In genomic region chr14:73253453-73254251, GRCm38 (mm10) we compare ENCODE assay signal across 10 mouse cellular contexts. TPM values are rescaled to one million over a fixed set of nuclear protein-coding genes. Genes with fewer than 3 reads are reported as not detected.
DNase-seq lines count a peak whose midpoint lies in the region; ATAC-seq and TF ChIP-seq lines count a peak whose summit lies in the region.
"Had no signal": no experiment of that assay in that cellular context is flagged by ENCODE, and none has a peak within 500 bp of the region (broad histone marks: within the 10 kb centered on the region; RNA-seq: fewer than 3 reads in every experiment).

No protein-coding gene starts in this region.

- TF ChIP-seq POLR2A in kidney, adult 2 months (IDR thresholded peaks at IDR 0.05; ENCODE audit: low read depth, low read length) = no peak

- no peak overlapping the region for H3K4me2 ChIP-seq in hindbrain, embryonic 11.5 days (replicated peaks; ENCODE audit: low read depth, low read length)
- no peak overlapping the region for H3K4me2 ChIP-seq in hindbrain, embryonic 12.5 days (replicated peaks)
- H3K4me2 ChIP-seq in midbrain, postnatal 0 days (ENCODE audit: low read depth, low read length, poor library complexity, severe bottlenecking) = no peak overlapping the region
- H3K4me2 ChIP-seq: embryonic facial prominence, embryonic 13.5 days; hindbrain, embryonic 14.5 days had no signal

- TF ChIP-seq CTCF in kidney, adult 2 months (conservative IDR thresholded peaks at IDR 0.05; ENCODE audit: insufficient read depth, insufficient read length, low read depth, low read length) = no peak
- TF ChIP-seq CTCF in midbrain, postnatal 0 days (IDR thresholded peaks at IDR 0.05) = no peak

- no peaks in the 10 kb centered on the region for H3K4me1 ChIP-seq in hindbrain, embryonic 11.5 days (replicated peaks; ENCODE audit: control insufficient read depth, insufficient read depth, low read length)
- peaks cover 5% of the 10 kb centered on the region; the same call in 1 of the 2 replicates for H3K4me1 ChIP-seq in hindbrain, embryonic 12.5 days
- H3K4me1 ChIP-seq in kidney, adult 2 months (ENCODE audit: control insufficient read depth, insufficient read depth, low read length) = peaks cover 13% of the 10 kb centered on the region
- H3K4me1 ChIP-seq in midbrain, postnatal 0 days (ENCODE audit: insufficient read depth, low read length) = no peaks in the 10 kb centered on the region

- whole genome bisulfite sequencing in hindbrain, embryonic 11.5 days = 37% methylated on average over 6 of the region's 6 CpGs
- WGBS in hindbrain, embryonic 12.5 days = 34% methylated on average over 6 of the region's 6 CpGs
- 25% methylated on average over 6 of the region's 6 CpGs for WGBS in kidney, adult 2 months
- 59% methylated on average over 6 of the region's 6 CpGs for WGBS in midbrain, postnatal 0 days

- no peak overlapping the region for H3K9ac ChIP-seq in hindbrain, embryonic 11.5 days (ENCODE audit: low read depth, low read length)
- no peak overlapping the region for H3K9ac ChIP-seq in hindbrain, embryonic 12.5 days
- no peak overlapping the region for H3K9ac ChIP-seq in midbrain, postnatal 0 days (replicated peaks; ENCODE audit: low read length, poor library complexity, severe bottlenecking)
- H3K9ac ChIP-seq: embryonic facial prominence, embryonic 13.5 days; hindbrain, embryonic 14.5 days had no signal

- DNase-seq in hindbrain, embryonic 11.5 days (ENCODE audit: low spot score) = peak; percentile 32
- DNase-seq in Muller cell, postnatal 12 days (ENCODE audit: inconsistent ontology term) = peak; percentile 68
- peak; percentile 95 for DNase-seq in kidney, adult 2 months
- DNase-seq in lung, postnatal 10 days = peak; percentile 24
- DNase-seq in midbrain, postnatal 0 days (ENCODE audit: low spot score) = no peak

- H3K36me3 ChIP-seq in hindbrain, embryonic 11.5 days (ENCODE audit: control insufficient read depth, insufficient read depth, low read length) = no peaks in the 10 kb centered on the region
- H3K36me3 ChIP-seq in hindbrain, embryonic 12.5 days = no peaks in the 10 kb centered on the region
- H3K36me3 ChIP-seq in kidney, adult 2 months (ENCODE audit: control insufficient read depth, insufficient read depth, low read length) = no peaks in the 10 kb centered on the region
- H3K36me3 ChIP-seq in midbrain, postnatal 0 days (ENCODE audit: insufficient read depth, low read length) = no peaks in the 10 kb centered on the region
- H3K36me3 ChIP-seq: embryonic facial prominence, embryonic 13.5 days had no signal

- no peak for ATAC-seq in hindbrain, embryonic 11.5 days (ENCODE audit: low FRiP score)
- no peak for ATAC-seq in hindbrain, embryonic 12.5 days (ENCODE audit: low FRiP score)
- no peak for ATAC-seq in megakaryocyte, adult 5-6 weeks (ENCODE audit: poor library complexity, severe bottlenecking)
- ATAC-seq in erythroid progenitor cell, adult 5-6 weeks (replicated peaks; ENCODE audit: low FRiP score, poor library complexity, severe bottlenecking) = no peak
- no peak for ATAC-seq in midbrain, postnatal 0 days (ENCODE audit: low FRiP score)

- H3K27ac ChIP-seq in hindbrain, embryonic 11.5 days (ENCODE audit: low read depth, low read length) = no peak overlapping the region
- H3K27ac ChIP-seq in hindbrain, embryonic 12.5 days = no peak overlapping the region
- H3K27ac ChIP-seq in kidney, adult 2 months (ENCODE audit: insufficient read depth, low read depth, low read length) = peak overlapping the region; percentile 88
- no peak overlapping the region for H3K27ac ChIP-seq in midbrain, postnatal 0 days (ENCODE audit: low read depth, low read length)
- H3K27ac ChIP-seq: hindbrain, embryonic 14.5 days had no signal

- H3K9me3 ChIP-seq in hindbrain, embryonic 11.5 days (ENCODE audit: control insufficient read depth, low read length) = no peaks in the 10 kb centered on the region
- no peaks in the 10 kb centered on the region for H3K9me3 ChIP-seq in hindbrain, embryonic 12.5 days (replicated peaks)
- no peaks in the 10 kb centered on the region for H3K9me3 ChIP-seq in midbrain, postnatal 0 days (ENCODE audit: low read length)
- H3K9me3 ChIP-seq: embryonic facial prominence, embryonic 13.5 days had no signal

- no peaks in the 10 kb centered on the region for H3K27me3 ChIP-seq in hindbrain, embryonic 11.5 days (ENCODE audit: control insufficient read depth, insufficient read depth, low read length)
- H3K27me3 ChIP-seq in hindbrain, embryonic 12.5 days = no peaks in the 10 kb centered on the region
- H3K27me3 ChIP-seq in kidney, adult 2 months (replicated peaks; ENCODE audit: control insufficient read depth, insufficient read depth, low read length) = no peaks in the 10 kb centered on the region
- no peaks in the 10 kb centered on the region for H3K27me3 ChIP-seq in midbrain, postnatal 0 days (ENCODE audit: insufficient read depth, low read length)
- H3K27me3 ChIP-seq: embryonic facial prominence, embryonic 13.5 days had no signal

- no peak overlapping the region for H3K4me3 ChIP-seq in hindbrain, embryonic 11.5 days (ENCODE audit: low read depth, low read length)
- H3K4me3 ChIP-seq in hindbrain, embryonic 12.5 days = no peak overlapping the region
- H3K4me3 ChIP-seq in kidney, adult 2 months (ENCODE audit: insufficient read depth, low read depth, low read length) = no peak overlapping the region
- H3K4me3 ChIP-seq in midbrain, postnatal 0 days (ENCODE audit: low read depth, low read length) = no peak overlapping the region
- H3K4me3 ChIP-seq: embryonic facial prominence, embryonic 13.5 days had no signal

RNA-seq across cellular contexts. Expression of gene Lpar6, which starts 16.0 kb away (rescaled TPM):
- 15.6 and 19.3 TPM in 2 replicates for polyA plus RNA-seq in hindbrain, embryonic 11.5 days (2014; fragmentation: Nextera tagmentation; extraction: Ambion mirVana)
- 12.9 and 14.0 TPM in 2 replicates for polyA plus RNA-seq in hindbrain, embryonic 12.5 days (2016; fragmentation: Nextera tagmentation; extraction: Ambion mirVana)
- polyA plus RNA-seq in kidney, adult 2 months (2012; rRNA removed) = 2.9 and 3.1 TPM in 2 replicates
- total RNA-seq in megakaryocyte, adult 5-6 weeks (2015) = 31.5 and 34.3 TPM in 2 replicates
- 28.0 and 29.7 TPM in 2 replicates for total RNA-seq in megakaryocyte, adult 5-6 weeks (2017)
- total RNA-seq in erythroid progenitor cell, adult 5-6 weeks (2015; ENCODE audit: low replicate concordance) = 2.9 and 4.3 TPM in 2 replicates
- total RNA-seq in erythroid progenitor cell, adult 5-6 weeks (2017; ENCODE audit: low replicate concordance) = 0.15 and 5.8 TPM in 2 replicates
- 2.2 and 2.3 TPM in 2 replicates for total RNA-seq in midbrain, postnatal 0 days (2014; rRNA removed)
- polyA plus RNA-seq in midbrain, postnatal 0 days (2015; fragmentation: Nextera tagmentation; extraction: Ambion mirVana) = 1.3 and 1.8 TPM in 2 replicates
